Mouse (Mus musculus) lung, postnatal 4 days (tissue): ENCODE data around the gene Olfr639.
"Not testable (repeated sequence)": the region's sequence is repeated elsewhere in the genome, so short reads cannot be mapped to it uniquely, and the experiment has no call there.

ENCODE experiments used
- DNase-seq, 2 experiments: peaks; one replicate each; pipeline ENCODE4 v3.0.0; 2021

Gene Olfr639

DNA sequence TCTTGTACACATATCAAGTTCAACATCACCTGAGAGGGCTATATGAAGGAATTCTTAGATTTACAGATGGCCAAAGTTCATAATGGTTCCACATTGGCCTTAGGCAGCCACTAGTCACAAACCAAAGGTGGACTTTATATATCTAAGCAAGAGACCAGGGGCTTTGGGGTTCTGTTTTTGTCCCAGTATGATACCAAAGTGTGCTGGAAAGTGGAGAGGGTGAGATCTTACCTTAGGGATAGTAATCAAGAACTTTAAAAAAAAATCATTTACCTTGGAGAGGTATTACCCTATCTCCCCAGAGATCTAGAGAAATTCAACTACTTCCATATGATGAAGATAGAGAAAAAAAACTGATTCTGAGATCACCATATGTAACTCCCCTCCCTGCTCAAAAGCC, at the start of gene Olfr639:
Olfr639 (minus strand) TSS at position 101 of the 400 bp plus-strand sequence.
- DNase-seq = no peak

DNA sequence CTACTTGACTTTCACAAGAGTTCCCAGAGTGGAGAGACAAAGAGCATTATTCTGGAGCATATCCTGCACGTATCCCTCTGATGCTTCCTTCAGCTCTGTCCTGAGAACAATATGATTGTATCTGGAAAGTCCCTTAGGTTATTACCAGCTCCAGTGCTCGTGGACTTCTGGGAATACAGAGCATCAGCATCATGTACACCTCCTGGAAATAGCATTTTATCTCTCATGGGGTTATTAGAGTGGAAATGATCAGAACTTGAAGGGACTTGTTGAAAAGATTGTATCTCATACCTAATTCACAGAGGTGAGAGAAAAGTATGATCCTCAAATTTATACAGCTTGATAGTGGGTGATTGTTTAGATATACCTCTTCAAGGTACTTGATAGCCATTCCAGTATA, 44.2 kb upstream of the Olfr639 start, which contains the start of gene 4930516K23Rik:
4930516K23Rik (minus strand) TSS at position 101 of the 400 bp plus-strand sequence.
- no peak for DNase-seq

DNA sequence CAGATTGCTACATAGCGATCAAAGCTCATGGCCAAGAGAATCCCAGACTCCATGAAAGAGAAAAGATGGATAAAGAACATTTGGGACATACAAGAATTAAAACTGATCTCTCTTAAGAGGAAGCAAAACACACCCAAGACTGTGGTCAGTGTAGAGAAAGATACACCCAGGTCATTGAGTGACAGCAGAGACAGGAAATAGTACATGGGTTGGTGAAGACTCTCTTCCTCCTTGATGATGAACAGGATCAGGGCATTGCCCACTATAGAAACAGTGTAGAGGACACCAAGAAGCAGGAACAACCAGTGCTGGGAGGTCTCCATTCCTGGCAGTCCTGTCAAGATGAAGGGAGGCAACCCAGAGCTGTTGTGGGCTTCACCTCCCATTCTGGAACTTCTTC, 42.1 kb upstream of the Olfr639 start:
- no peak for DNase-seq

DNA sequence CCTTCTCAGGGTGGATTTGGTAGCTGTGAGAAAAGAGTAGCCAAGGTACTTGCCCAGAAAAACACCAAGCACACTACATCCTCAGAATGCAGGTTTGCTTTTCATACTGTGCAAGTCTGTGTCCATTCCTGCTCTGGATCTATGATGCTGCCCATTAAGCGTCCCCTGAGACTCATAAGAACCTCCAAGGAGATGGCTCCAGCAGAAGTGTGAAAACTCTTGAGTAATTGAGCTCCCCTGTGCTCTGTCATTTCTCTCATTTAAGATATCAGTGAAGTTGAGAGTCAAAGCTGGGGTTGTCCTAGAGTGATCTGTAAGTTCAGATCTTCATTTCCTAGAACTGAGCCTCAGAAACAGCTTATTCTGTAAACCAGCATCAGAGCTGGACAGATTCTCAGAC, 35.5 kb upstream of the Olfr639 start, which contains the start of gene Olfr642:
Olfr642 (minus strand) TSS at position 101 of the 400 bp plus-strand sequence.
- no peak for DNase-seq

DNA sequence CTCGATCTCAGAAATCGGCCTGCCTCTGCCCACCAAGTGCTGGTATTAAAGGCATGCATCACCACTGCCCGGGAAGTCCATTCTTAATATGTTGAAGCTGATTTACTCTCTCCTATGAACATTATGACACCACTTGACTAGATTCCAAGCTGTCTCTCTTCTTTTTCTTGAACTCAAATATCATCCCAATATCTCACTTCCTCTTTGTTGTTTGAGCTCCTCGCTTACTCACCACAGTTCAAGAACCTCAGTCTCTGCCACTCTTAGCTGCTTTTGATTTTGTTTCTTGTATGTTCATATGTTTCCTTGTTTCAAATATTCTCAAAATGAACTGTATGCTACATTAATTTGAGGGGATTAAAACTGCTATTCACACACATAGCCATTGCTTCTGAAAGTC, 33.6 kb upstream of the Olfr639 start:
- DNase-seq = no peak

DNA sequence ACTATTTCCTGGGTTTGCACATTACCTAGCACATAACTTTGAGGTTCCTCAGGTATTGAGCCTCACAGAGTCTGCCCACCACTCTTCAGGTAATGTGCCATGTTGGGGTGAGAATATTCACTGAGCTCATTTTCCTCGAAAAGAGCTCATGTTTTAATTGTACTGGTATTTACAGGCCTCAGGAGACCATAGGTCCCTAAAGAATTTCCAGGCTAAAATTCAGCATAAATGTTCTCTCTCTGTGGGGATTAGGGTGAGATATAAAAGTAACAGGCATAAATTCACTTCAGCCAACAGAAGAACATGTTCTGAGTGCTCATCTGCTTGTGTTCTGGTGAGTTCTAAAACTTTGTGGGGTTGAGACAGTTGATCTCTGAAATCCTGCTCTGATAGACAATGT, 18.0 kb upstream of the Olfr639 start, which contains the start of gene Olfr641:
Olfr641 (plus strand) TSS at position 301 of the 400 bp plus-strand sequence.
- no peak for DNase-seq

DNA sequence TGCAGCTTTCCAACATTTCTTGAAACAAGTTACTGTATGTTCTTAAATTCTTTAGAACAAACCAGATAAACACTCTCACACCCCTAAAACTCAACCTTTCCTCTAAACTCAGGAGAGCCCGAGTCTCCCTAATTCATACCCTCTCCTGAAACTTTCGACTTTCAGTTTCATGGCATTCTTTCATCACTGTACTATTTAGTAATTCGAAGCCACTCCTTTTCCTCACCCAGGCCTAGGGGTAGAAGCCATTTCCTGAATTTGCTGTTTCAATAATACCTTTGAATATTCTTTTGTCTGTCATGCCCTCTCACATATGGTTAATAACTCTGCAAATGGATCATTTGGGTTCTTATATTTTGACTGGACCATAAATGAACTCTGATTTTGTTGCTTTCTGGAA, 9.9 kb upstream of the Olfr639 start:
- DNase-seq = no peak

DNA sequence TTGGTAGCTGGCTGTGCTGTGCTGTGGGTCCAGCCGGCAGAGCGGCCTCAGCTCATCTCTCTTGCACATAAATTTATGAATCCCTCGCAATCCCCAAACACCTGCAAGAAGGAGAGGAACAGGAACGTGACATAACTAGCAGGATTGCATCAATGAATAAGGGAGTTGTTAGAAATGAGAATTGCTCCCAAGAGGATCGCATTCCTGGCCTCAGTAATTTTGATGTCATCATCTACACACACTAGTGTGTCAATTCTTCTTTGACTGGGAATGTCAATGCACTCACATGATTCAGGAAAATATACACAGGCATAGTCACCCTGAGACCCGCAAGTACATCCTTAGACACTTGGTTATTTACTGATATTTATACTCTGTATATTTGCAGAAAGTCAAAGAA, 8.4 kb upstream of the Olfr639 start, which contains the start of gene Olfr640:
Olfr640 (minus strand) TSS at position 101 of the 400 bp plus-strand sequence.
- no peak for DNase-seq

DNA sequence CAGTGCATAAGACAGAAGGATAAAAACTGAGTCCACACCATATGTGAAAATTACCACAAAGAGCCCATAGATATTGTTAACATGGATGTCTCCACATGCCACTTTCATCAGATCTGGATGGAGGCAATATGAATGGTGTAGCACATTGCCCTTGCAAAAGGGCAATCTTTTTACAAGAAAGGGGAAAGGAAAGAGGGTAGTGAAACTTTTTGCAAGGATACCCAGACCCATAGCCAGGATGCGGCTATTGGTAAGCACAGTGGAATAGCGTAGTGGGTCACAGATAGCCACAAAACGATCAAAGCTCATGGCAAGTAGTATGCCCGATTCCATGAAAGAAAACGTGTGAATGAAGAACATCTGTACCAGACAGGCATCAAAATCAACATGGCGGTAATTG, 4.5 kb upstream of the Olfr639 start:
- no peak for DNase-seq

DNA sequence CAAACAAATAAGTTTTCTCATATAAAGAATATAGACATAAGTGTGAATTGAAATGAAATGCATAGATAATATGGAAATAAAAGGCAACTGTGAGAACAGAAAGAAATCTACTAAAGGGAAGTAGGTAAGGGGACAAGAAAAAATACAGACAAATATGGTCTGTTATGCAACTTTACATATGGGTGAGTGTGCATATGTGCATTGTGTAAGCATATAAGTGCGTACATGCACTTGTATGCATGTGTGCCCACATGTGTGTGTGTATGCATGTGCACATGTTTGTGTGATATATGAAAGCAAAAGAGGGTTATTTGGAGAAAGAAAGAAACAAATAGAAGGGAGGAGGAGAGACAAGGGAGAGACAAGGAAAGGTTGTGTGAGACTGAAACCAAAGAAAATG, 1.9 kb upstream of the Olfr639 start:
- no peak for DNase-seq

DNA sequence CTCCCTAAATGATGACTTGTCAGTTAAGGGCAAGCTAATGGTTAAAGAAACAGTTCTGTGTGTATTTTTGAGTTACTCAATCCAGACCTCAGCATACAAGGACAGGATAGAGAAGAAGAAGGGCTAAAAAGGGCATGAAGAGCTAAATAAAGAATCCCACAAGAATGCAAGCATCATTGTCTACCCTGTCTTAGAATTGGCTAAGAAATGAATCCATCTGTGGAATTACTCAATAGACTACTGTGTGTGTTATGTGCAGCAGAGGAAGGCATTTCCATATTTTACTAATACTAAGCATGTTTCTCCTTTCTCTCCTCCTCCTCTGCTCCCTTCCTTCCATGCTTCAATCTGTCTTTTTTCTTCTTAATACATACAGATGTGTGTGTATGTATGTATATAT, 18.0 kb downstream of the Olfr639 start:
- DNase-seq = no peak

DNA sequence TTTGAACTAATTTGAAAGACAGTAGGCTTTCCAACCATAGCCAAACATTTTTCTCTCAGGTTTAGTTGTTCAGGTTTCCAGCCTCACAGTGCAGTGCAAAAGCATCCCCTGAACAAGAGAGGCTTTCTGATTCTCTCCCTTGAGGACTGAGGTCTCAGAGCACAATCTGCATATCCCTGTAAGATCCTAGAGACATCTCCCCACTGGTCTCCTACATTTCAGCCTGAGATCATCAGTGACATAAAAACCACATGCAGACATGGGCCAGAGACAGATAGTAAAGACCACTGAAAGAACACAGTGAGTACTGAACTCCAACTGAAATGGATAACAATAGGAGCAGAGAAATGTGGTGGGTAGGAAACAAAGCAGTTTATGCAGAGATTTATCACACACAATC, 18.7 kb downstream of the Olfr639 start, which contains the start of gene Olfr638:
Olfr638 (plus strand) TSS at position 301 of the 400 bp plus-strand sequence.
- DNase-seq = no peak

DNA sequence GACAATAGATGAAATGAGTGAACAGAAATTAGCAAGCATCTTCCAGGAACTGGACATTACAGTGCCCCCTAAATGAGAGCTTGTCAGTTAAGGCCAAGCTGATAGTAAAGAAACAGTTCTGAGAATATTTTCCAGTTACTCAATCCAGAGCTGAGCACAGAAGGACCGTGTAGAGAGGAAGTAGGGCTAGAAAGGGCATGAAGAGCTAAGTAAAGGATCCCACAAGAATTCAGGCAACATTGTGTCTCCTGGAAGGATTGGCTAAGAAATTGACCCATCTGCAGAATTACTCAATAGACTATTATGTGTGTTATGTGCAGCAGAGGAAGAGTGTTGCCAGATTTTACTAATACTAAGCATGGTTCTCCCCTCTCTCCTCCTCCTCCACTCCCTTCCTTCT, 45.3 kb downstream of the Olfr639 start:
- no peak for DNase-seq

DNA sequence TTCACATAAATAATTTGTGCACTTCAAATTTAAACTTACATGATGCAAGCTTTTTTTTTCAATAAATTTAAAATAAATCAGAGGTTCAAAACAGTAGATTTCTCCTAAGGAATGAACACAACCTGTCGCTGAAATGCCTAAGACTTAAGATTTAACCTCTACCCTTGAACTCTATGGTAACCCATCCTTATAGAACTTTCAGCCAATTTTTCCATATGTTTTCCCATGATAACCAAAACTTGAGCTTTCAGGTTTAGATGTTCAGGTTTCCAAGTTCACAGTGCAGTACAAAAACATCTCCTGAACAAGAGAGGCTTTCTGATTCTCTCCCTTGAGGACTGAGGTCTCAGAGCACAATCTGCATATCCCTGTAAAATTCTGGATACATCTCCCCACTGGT, 46.3 kb downstream of the Olfr639 start, which contains the start of gene Olfr635:
Olfr635 (plus strand) TSS at position 301 of the 400 bp plus-strand sequence.
- no peak for DNase-seq

DNA sequence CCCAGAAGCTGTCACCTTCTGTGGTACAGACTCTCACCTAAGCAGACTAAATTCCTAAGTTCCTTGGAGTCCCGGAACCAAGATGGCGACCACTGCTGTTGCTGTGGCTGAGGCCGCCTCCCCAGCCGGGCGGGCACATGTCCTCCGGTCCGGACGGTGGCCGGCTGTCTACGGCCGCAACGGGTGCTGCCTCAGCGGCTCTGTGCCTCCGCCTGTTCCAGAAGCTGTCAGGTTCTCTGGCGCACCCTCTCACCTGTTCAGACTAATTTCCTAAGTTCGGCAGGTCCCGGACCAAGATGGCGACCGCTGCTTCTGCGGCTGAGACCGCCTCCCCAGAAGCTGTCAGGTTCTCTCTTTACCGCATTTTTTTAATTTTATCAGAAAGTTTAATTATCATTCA, 50.2 kb downstream of the Olfr639 start:
- not testable (repeated sequence) for DNase-seq
